17 mouse cellular contexts compared by ENCODE assay signal in genomic region chr3:148885184-148885583, GRCm38 (mm10).
"Had no signal": no experiment of that assay in that cellular context is flagged by ENCODE, and none has a peak within 500 bp of the region (broad histone marks: within the 10 kb centered on the region; RNA-seq: fewer than 3 reads in every experiment).

No protein-coding gene starts in this region.

- DNase-seq: retina, postnatal 1 day; right cerebral cortex, adult 18-20 months; right cerebral cortex, postnatal 14 days; right cerebral cortex, postnatal 25 days; right cerebral cortex, postnatal 4 days; spleen, adult 18-20 months; thymus, adult 18-20 months; thymus, adult 2 months; thymus, postnatal 14 days; thymus, postnatal 25 days; thymus, postnatal 36 days; thymus, postnatal 4 days had no signal

- H3K4me1 ChIP-seq: neural tube, embryonic 12.5 days; stomach, embryonic 15.5 days had no signal

- H3K9ac ChIP-seq: neural tube, embryonic 12.5 days; neural tube, embryonic 13.5 days; neural tube, embryonic 15.5 days; stomach, embryonic 15.5 days had no signal

- H3K27me3 ChIP-seq: neural tube, embryonic 12.5 days; neural tube, embryonic 13.5 days; neural tube, embryonic 15.5 days; stomach, embryonic 15.5 days had no signal

- H3K4me3 ChIP-seq: neural tube, embryonic 12.5 days; neural tube, embryonic 13.5 days; neural tube, embryonic 15.5 days; stomach, embryonic 15.5 days had no signal

- H3K9me3 ChIP-seq: neural tube, embryonic 12.5 days; neural tube, embryonic 13.5 days; neural tube, embryonic 15.5 days; stomach, embryonic 15.5 days had no signal

- H3K27ac ChIP-seq: neural tube, embryonic 12.5 days; neural tube, embryonic 13.5 days; neural tube, embryonic 15.5 days; stomach, embryonic 15.5 days; stomach, postnatal 0 days had no signal

- H3K4me2 ChIP-seq: neural tube, embryonic 12.5 days; neural tube, embryonic 13.5 days; neural tube, embryonic 15.5 days; stomach, embryonic 15.5 days had no signal
